Mouse (Mus musculus) stomach, postnatal 0 days (tissue): ENCODE measurements around the gene Castor2. TPM values are rescaled to one million over a fixed set of nuclear protein-coding genes. Genes with fewer than 3 reads are reported as not detected.

Experiments used
- ATAC-seq: fragments of 200-750 bp; cut with Nextera tagmentation; 2 replicates; pipeline ENCODE4 v1.8.0; 2017; ENCODE audit not compliant: low FRiP score, low TSS enrichment
- DNase-seq: peaks from one replicate; pipeline ENCODE4 v3.0.0-alpha.2; 2016; ENCODE audit warnings: low spot score
- H3K27ac ChIP-seq: fragments of 300-500 bp; sonication (generic); replicated peaks from 2 replicates; pipeline ENCODE4 v1.5.1; 2014; ENCODE audit warnings: mild to moderate bottlenecking, control low read depth
- H3K27me3 ChIP-seq: fragments of 300-500 bp; sonication (generic); 2 replicates; pipeline ENCODE4 v1.6.1; 2014; ENCODE audit warnings: low read length; ENCODE audit not compliant: control insufficient read depth, insufficient read depth
- H3K36me3 ChIP-seq: fragments of 300-500 bp; sonication (generic); 2 replicates; pipeline ENCODE4 v1.6.1; 2014; ENCODE audit warnings: low read length, mixed read lengths; ENCODE audit not compliant: control insufficient read depth, insufficient read depth
- H3K4me1 ChIP-seq: fragments of 300-500 bp; sonication (generic); replicated peaks from 2 replicates; pipeline ENCODE4 v1.6.1; 2014; ENCODE audit warnings: antibody characterized with exemption; ENCODE audit not compliant: control insufficient read depth, insufficient read depth
- H3K4me2 ChIP-seq: fragments of 300-500 bp; sonication (generic); replicated peaks from 2 replicates; pipeline ENCODE4 v1.6.1; 2014; ENCODE audit warnings: low read depth, mild to moderate bottlenecking, control low read depth, moderate library complexity
- H3K4me3 ChIP-seq: fragments of 300-500 bp; sonication (generic); 2 replicates; pipeline ENCODE4 v1.5.1; 2014; ENCODE audit warnings: low read depth, low read length, control low read depth
- H3K9ac ChIP-seq: fragments of 300-500 bp; sonication (generic); 2 replicates; pipeline ENCODE4 v1.6.1; 2014; ENCODE audit warnings: mild to moderate bottlenecking, low read length, control low read depth, mixed read lengths
- H3K9me3 ChIP-seq: fragments of 300-500 bp; sonication (generic); 2 replicates; pipeline ENCODE4 v1.6.1; 2016; ENCODE audit warnings: low read length; ENCODE audit not compliant: control insufficient read depth
- CTCF ChIP-seq: IDR thresholded peaks from 2 replicates; pipeline ENCODE4 v1.5.1; 2016; ENCODE audit warnings: antibody characterized with exemption, low read depth, mild to moderate bottlenecking, moderate library complexity
- EP300 ChIP-seq: optimal IDR thresholded peaks from 2 replicates; pipeline ENCODE3; 2016; ENCODE audit warnings: antibody characterized with exemption
- WGBS: fragments of 180-500 bp; shearing (Covaris S2); extraction: QIAGEN DNeasy Blood & Tissue Kit; methylation state at CpG from one replicate; pipeline ENCODE4 v1.1.7; 2014; 5-methylcytosine and 5-hydroxymethylcytosine counted together
- polyA plus RNA-seq: library from polyadenylated mRNA; unstranded; fragments of >200 nt; fragmentation: Nextera tagmentation; extraction: Ambion mirVana; gene quantifications from 2 replicates; pipeline ENCODE4 v1.2.1, GENCODE M21; 2015

The Castor2 gene
- polyA plus RNA-seq, 1 experiment from 2014 or later: 3.8 TPM

DNA sequence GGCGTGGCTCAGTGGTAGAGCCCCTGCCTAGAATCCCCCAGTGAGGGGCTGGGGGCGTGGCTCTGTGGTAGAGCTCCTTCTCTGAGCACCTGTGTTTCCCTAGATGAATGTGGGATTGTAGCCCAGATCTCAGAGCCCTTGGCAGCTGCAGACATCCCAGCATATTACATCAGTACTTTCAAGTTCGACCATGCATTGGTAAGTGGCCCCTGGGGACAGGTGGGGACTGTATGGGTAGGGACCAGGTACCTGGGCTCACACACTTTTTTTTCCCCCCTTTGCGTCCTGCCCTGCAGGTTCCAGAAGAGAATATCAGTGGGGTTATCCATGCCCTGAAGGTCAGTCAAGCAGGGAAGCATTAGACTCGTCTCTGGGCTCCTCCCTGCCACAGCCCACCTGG lies 38.4 kb downstream of the Castor2 start:
- no peak overlapping the region for H3K9ac ChIP-seq
- no peak overlapping the region for H3K4me3 ChIP-seq
- H3K4me1 ChIP-seq: no peaks in the 10 kb centered on the region
- no peak for TF ChIP-seq EP300
- H3K27ac ChIP-seq: no peak overlapping the region
- WGBS: 82% methylated on average over 5 of the region's 5 CpGs
- DNase-seq: no peak
- H3K4me2 ChIP-seq: no peak overlapping the region
- H3K27me3 ChIP-seq: no peaks in the 10 kb centered on the region
- H3K36me3 ChIP-seq: no peaks in the 10 kb centered on the region
- no peaks in the 10 kb centered on the region for H3K9me3 ChIP-seq
- no peak for ATAC-seq

DNA sequence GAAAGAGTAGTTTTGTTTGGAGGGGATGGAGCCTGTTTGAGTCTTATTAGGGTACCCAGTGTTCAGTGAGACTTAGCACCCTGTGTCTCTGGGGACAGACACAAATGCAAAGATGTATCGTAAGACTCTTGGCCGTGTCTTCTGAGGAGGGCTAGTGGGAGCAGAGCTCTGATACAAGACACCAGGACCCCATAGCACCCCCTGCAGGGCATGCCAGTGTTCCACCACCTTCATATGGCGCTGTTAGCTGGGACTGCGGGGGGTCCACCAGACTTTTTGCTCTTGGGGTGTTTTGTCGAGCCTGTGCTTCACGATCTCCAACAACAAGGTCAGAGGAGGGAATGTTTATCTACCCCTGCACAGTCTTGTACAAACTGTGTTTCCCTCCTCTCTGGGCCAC lies 39.9 kb downstream of the Castor2 start:
- H3K4me1 ChIP-seq: no peaks in the 10 kb centered on the region
- no peak overlapping the region for H3K4me3 ChIP-seq
- H3K27ac ChIP-seq: no peak overlapping the region
- TF ChIP-seq EP300 (no peak), CTCF (peak; percentile 25; the same call in 1 of the 2 replicates)
- no peak overlapping the region for H3K9ac ChIP-seq
- 77% methylated on average over 6 of the region's 6 CpGs for WGBS
- H3K27me3 ChIP-seq: no peaks in the 10 kb centered on the region
- DNase-seq: no peak
- H3K36me3 ChIP-seq: no peaks in the 10 kb centered on the region
- ATAC-seq: no peak
- H3K9me3 ChIP-seq: no peaks in the 10 kb centered on the region
- no peak overlapping the region for H3K4me2 ChIP-seq

DNA sequence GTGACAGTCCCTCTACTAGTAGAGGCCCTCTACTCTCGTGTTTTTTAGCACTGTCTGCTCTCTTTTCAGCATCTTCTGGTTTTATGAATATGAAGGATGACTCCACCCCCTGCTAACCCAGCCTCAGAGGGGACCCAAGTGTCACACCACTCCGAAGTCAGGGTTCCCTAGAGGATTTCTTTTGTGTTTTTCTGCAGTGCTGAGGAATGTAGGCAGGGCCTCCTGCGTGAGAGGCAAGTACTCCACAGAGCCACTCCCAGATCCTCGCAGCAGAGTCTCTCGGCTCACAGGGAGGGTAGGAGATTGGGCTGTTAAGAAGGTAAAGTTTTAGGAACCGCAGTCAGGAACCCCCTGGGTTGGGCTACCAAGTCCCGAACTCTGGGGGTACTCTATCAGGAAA lies 41.7 kb downstream of the Castor2 start:
- TF ChIP-seq CTCF: no peak
- TF ChIP-seq EP300: no peak
- H3K9ac ChIP-seq: no peak overlapping the region
- WGBS: 56% methylated on average over 7 of the region's 7 CpGs
- no peak overlapping the region for H3K4me3 ChIP-seq
- no peaks in the 10 kb centered on the region for H3K36me3 ChIP-seq
- no peaks in the 10 kb centered on the region for H3K9me3 ChIP-seq
- ATAC-seq: no peak
- no peak overlapping the region for H3K4me2 ChIP-seq
- no peak overlapping the region for H3K27ac ChIP-seq
- H3K27me3 ChIP-seq: no peaks in the 10 kb centered on the region
- DNase-seq: no peak
- H3K4me1 ChIP-seq: no peaks in the 10 kb centered on the region

DNA sequence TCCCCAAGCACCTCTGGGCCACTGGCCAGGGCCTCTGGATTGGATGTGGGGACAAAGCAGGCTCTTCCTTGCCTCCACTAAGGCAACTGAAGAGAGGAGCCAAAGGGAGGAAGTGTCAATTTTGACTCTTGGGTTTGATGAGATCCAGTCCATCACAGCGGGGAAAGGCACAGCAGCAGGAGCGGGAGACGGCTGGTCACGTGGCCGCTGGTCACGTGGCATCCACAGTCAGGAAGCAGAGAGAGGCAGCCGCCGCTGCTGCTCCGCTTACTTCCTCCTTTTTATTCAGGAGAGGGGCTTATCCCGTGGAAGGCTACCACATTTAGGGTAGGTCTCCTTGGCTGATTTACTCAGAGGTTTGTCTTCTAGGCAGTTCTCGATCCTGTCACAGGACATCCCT lies 42.9 kb downstream of the Castor2 start:
- Histone ChIP-seq H3K4me2 (no peak overlapping the region), H3K36me3 (no peaks in the 10 kb centered on the region), H3K9me3 (no peaks in the 10 kb centered on the region), H3K27me3 (no peaks in the 10 kb centered on the region), H3K4me3 (no peak overlapping the region), H3K27ac (no peak overlapping the region), H3K4me1 (no peaks in the 10 kb centered on the region), H3K9ac (no peak overlapping the region)
- no peak for ATAC-seq
- 81% methylated on average over 11 of the region's 11 CpGs for WGBS
- no peak for DNase-seq
- no peak for TF ChIP-seq CTCF
- TF ChIP-seq EP300: no peak

DNA sequence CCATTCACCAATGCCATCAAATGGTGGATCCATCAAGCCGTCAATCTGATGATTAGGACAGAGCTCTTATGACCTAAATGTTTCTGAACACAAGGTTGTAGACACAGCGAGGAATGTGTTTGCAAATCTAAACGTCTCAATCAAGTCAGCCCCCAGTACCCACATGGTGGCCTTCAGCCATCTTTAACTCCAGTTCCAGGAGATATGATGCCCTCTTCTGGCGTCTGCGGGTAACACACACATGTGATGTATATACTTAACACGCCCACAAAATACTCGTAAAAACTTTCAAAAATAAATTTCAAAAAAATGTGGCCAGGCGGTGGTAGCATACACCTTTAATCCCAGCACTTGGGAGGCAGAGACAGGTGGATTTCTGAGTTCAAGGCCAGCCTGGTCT lies 45.5 kb downstream of the Castor2 start:
- no peaks in the 10 kb centered on the region for H3K9me3 ChIP-seq
- ATAC-seq: no peak
- H3K4me2 ChIP-seq: no peak overlapping the region
- TF ChIP-seq CTCF: no peak
- TF ChIP-seq EP300: no peak
- peaks cover 14% of the 10 kb centered on the region for H3K36me3 ChIP-seq
- no peak overlapping the region for H3K27ac ChIP-seq
- WGBS: 93% methylated on average over 8 of the region's 8 CpGs
- no peak overlapping the region for H3K9ac ChIP-seq
- DNase-seq: no peak
- H3K27me3 ChIP-seq: no peaks in the 10 kb centered on the region
- H3K4me1 ChIP-seq: no peaks in the 10 kb centered on the region
- no peak overlapping the region for H3K4me3 ChIP-seq

DNA sequence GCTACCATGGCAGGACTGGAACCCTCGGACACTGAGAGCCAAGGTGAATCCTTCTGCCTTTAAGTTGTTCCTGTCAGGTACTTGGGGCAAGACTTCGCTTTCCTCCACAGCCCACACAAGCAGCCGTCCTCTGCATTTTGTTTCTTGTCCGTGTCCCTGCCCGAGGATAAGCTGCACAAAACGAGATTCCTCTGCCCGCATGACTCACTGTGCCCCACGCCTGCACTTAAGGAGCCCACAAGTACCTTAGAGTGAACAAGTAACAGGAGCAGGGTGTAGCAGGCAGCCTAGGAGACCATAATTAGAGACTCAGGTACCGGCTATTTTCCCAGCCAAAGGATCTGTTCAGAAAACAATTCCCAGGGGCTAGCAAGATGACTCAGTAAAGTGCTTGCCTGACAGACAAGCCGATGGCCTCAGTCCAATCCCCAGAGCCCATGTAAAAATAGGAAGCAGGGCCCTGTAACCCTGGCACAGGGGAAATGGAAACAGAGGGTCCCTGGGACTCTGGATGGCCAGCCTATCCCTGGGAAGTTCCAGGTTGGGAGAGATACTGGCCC lies 47.8 kb downstream of the Castor2 start:
- Histone ChIP-seq H3K9me3 (no peaks in the 10 kb centered on the region), H3K36me3 (peaks cover 18% of the 10 kb centered on the region), H3K4me2 (no peak overlapping the region), H3K4me1 (no peaks in the 10 kb centered on the region), H3K27ac (no peak overlapping the region), H3K27me3 (no peaks in the 10 kb centered on the region), H3K4me3 (no peak overlapping the region), H3K9ac (no peak overlapping the region)
- ATAC-seq: no peak
- TF ChIP-seq EP300 (no peak), CTCF (no peak)
- no peak for DNase-seq
- whole genome bisulfite sequencing: 80% methylated on average over 10 of the region's 10 CpGs
